Mouse (Mus musculus): Measurements from ENCODE around the gene Ndp. TPM values are rescaled to one million over a fixed set of nuclear protein-coding genes. Genes with fewer than 3 reads are reported as not detected.
A peak's percentile ranks its signal among the peaks of the same experiment; 100 is the strongest.

Ndp gene
- polyA plus RNA-seq, 2 experiments = 2.4 to 4.4 TPM

DNA sequence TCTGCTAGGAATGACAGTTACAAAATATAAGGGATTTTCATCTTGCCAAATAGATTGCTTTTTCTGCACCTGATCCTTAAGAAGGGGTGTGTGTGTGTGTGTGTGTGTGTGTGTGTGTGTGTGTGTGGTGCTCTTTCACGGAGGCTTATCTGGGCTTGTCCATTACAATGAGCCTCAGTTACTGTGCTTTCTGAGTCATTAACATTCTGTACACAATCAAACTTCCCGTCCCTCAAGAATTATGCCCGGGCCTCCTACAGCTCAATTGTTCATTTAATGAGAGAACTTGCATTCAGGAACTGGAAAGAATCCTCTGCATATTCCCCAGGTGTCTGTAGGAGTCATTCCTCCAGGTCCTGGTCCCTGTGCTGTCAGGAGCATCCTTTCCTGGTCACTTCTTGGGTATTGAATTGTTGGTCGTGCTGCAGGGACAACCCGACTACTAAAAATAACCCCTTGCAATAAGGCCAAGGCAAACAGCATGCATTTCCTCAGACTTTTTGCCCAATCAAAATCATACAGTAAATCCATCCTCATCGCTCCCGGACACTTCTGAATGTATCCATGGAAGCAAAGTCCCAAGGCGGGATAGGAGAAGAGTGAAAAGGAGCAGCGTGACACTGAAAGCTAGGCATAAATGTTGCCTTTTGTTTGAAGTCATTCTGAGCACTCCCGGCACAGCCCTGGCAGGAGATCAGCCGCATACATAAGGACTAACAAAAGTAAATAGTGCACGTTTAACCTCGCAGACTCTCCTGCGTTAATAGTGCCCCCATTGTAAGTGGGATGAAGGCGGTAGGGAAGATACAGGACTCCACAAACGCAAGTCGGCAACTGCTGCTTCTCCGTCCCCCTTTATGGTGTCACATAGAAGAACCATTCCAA lies 1.1 kb downstream of the Ndp start:
- WGBS = 24% methylated on average over 18 of the region's 18 CpGs
- Histone ChIP-seq H3K36me3 (ENCODE audit: control insufficient read depth, insufficient read depth, low read length) (no peaks in the 10 kb centered on the region), H3K9me3 (ENCODE audit: control insufficient read depth, low read length) (no peaks in the 10 kb centered on the region), H3K9ac (ENCODE audit: low read depth, low read length, severe bottlenecking) (peak overlapping the region; percentile 7; the same call in 1 of the 2 replicates), H3K27ac (replicated peaks; ENCODE audit: low read depth, low read length) (no peak overlapping the region), H3K4me1 (ENCODE audit: control insufficient read depth, insufficient read depth, low read length) (no peaks in the 10 kb centered on the region), H3K4me2 (replicated peaks; ENCODE audit: low read depth, low read length, severe bottlenecking) (peak overlapping the region; percentile 43), H3K27me3 (ENCODE audit: control insufficient read depth, insufficient read depth, low read length) (no peaks in the 10 kb centered on the region), H3K4me3 (replicated peaks; ENCODE audit: low read length) (peak overlapping the region; percentile 25)
- no peak for TF ChIP-seq POLR2A (IDR thresholded peaks at IDR 0.05; ENCODE audit: borderline replicate concordance, extremely low read depth, insufficient read depth, insufficient read length)
- ATAC-seq (ENCODE audit: low FRiP score, low read depth) (no peak), DNase-seq (ENCODE audit: low spot score) (no peak)

DNA sequence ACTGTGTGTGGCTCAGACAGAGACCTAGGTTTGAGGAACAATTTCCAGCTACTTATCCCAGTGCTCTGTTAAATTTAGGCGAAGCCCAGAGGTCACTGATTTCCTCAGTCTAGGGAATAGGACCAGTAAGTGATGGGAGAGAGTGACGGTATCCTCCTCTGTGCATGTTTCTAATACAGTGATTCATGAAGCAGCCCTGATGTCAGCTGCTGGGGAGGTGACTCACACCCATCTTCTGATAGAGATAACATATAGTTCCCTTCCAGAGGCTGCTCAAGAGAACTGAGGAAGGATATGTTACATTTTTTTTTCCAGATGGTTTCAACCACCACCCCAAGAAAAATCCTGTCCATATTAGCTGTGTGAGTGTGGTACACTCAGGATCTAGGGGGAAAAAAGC lies 2.9 kb downstream of the Ndp start:
- 81% methylated on average over 2 of the region's 2 CpGs for WGBS
- Histone ChIP-seq H3K27ac (replicated peaks; ENCODE audit: low read depth, low read length) (no peak overlapping the region), H3K27me3 (ENCODE audit: control insufficient read depth, insufficient read depth, low read length) (no peaks in the 10 kb centered on the region), H3K4me3 (replicated peaks; ENCODE audit: low read length) (no peak overlapping the region), H3K4me2 (replicated peaks; ENCODE audit: low read depth, low read length, severe bottlenecking) (no peak overlapping the region), H3K4me1 (ENCODE audit: control insufficient read depth, insufficient read depth, low read length) (no peaks in the 10 kb centered on the region), H3K9me3 (ENCODE audit: control insufficient read depth, low read length) (no peaks in the 10 kb centered on the region), H3K9ac (ENCODE audit: low read depth, low read length, severe bottlenecking) (no peak overlapping the region), H3K36me3 (ENCODE audit: control insufficient read depth, insufficient read depth, low read length) (no peaks in the 10 kb centered on the region)
- DNase-seq (ENCODE audit: low spot score) (no peak), ATAC-seq (ENCODE audit: low FRiP score, low read depth) (no peak)
- TF ChIP-seq POLR2A (IDR thresholded peaks at IDR 0.05; ENCODE audit: borderline replicate concordance, extremely low read depth, insufficient read depth, insufficient read length) = no peak

DNA sequence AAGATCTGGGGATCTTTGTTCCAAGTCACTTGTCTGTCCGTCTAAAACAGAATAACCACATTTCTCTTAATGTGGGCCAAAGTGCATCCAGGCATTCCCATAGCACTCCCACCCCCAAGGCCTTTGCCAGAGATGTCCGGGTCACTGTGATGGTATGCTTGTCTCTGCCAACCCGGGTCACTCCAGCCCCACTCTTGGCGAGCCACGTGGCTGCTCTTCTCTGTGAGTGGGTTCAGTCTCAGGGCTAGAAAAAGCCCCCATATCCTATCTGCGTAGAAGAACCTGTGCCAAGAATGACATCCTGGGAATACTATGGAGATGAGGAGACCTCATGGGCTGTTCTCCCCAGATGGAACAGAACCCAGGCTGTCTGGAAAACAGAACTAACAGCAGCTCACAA lies 4.0 kb downstream of the Ndp start:
- ATAC-seq (ENCODE audit: low FRiP score, low read depth) = no peak
- TF ChIP-seq POLR2A (IDR thresholded peaks at IDR 0.05; ENCODE audit: borderline replicate concordance, extremely low read depth, insufficient read depth, insufficient read length) = no peak
- WGBS = 65% methylated on average over 6 of the region's 6 CpGs
- no peak for DNase-seq (ENCODE audit: low spot score)
- Histone ChIP-seq H3K4me2 (replicated peaks; ENCODE audit: low read depth, low read length, severe bottlenecking) (no peak overlapping the region), H3K9ac (ENCODE audit: low read depth, low read length, severe bottlenecking) (no peak overlapping the region), H3K36me3 (ENCODE audit: control insufficient read depth, insufficient read depth, low read length) (no peaks in the 10 kb centered on the region), H3K4me1 (ENCODE audit: control insufficient read depth, insufficient read depth, low read length) (no peaks in the 10 kb centered on the region), H3K27ac (replicated peaks; ENCODE audit: low read depth, low read length) (no peak overlapping the region), H3K27me3 (ENCODE audit: control insufficient read depth, insufficient read depth, low read length) (no peaks in the 10 kb centered on the region), H3K9me3 (ENCODE audit: control insufficient read depth, low read length) (no peaks in the 10 kb centered on the region), H3K4me3 (replicated peaks; ENCODE audit: low read length) (no peak overlapping the region)

DNA sequence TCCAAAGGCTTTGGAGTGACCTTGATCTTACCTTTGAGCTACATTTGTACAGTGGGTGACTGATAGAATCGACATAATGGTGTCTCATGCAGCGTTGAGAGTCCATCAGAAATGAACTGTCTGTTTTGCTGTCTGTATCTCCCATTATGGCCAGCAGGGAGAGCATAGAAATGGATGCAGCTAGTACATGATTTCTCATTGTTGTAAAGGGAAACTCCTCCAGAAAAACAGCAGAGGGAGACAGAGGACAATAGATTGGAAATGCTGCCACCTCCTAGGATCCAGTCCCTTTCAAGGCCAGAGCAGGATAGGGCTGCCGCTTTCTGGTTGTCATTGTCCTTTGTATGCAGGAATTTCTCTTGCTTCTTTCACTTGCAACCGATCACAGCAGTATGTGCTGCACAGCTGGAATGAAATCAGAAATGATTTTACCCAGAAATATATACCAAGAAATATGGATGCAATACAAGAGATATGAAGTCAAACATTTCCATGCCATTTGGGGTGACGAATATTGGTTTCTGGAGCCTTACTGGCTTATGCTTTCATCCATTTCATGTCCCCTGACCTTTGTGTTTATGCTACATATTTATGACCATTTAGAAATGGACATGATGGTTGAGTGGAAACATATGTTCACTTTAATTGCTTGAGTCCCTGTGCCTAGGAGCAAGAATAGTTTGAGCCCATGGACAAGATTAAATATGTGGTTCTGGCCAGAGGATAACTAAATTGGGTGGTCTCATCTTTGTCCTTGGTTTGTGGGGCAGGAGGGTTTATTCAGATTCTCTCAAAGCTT lies 17.0 kb downstream of the Ndp start:
- WGBS = 37% methylated on average over 5 of the region's 5 CpGs
- DNase-seq (ENCODE audit: low spot score) = peak; percentile 78

DNA sequence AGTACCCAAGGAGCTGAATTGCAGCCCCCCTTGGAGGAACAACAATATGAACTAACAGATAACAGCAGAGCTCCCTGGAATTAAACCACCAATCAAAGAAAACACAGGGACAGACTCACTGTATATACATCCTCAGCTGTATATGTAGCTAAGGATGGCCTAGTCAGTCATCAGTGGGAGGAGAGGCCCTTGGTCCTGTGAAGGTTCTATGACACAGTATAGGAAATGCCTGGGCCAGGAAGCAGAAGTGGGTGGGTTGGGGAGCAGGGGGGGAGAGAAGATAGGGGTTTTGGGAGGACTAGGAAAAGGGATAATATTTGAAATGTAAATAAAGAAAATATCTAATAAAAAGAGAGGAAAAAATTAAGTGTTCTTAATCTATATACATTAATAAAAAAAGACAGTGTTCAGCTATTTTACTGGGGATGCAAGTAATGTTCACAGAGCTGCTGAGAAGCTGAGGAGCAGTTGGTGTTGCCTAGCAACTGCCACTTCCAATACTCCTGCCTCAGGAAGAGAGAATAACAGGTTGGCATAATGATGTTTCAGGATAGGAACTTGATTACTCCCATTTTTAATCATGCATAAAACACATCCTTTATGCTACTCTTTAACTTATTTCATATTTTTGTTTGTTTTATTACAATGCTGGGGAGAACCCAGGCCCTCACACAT lies 43.8 kb downstream of the Ndp start:
- H3K4me2 ChIP-seq (replicated peaks; ENCODE audit: low read depth, low read length, severe bottlenecking) = no peak overlapping the region
- no peak overlapping the region for H3K9ac ChIP-seq (ENCODE audit: low read depth, low read length, severe bottlenecking)
- no peak for ATAC-seq (ENCODE audit: low FRiP score, low read depth)
- H3K4me1 ChIP-seq (ENCODE audit: control insufficient read depth, insufficient read depth, low read length) = no peaks in the 10 kb centered on the region
- no peak overlapping the region for H3K4me3 ChIP-seq (replicated peaks; ENCODE audit: low read length)
- TF ChIP-seq POLR2A (IDR thresholded peaks at IDR 0.05; ENCODE audit: borderline replicate concordance, extremely low read depth, insufficient read depth, insufficient read length) = no peak
- H3K27me3 ChIP-seq (ENCODE audit: control insufficient read depth, insufficient read depth, low read length) = no peaks in the 10 kb centered on the region
- no peaks in the 10 kb centered on the region for H3K36me3 ChIP-seq (ENCODE audit: control insufficient read depth, insufficient read depth, low read length)
- no peak for DNase-seq (ENCODE audit: low spot score)
- no peaks in the 10 kb centered on the region for H3K9me3 ChIP-seq (ENCODE audit: control insufficient read depth, low read length)
- H3K27ac ChIP-seq (replicated peaks; ENCODE audit: low read depth, low read length) = no peak overlapping the region

More for the DNA sequence above, 17.0 kb downstream of the Ndp start:
- Histone ChIP-seq H3K27me3 (ENCODE audit: control insufficient read depth, insufficient read depth, low read length) (no peaks in the 10 kb centered on the region), H3K27ac (replicated peaks; ENCODE audit: low read depth, low read length) (no peak overlapping the region), H3K4me2 (replicated peaks; ENCODE audit: low read depth, low read length, severe bottlenecking) (no peak overlapping the region), H3K4me1 (ENCODE audit: control insufficient read depth, insufficient read depth, low read length) (no peaks in the 10 kb centered on the region), H3K9me3 (ENCODE audit: control insufficient read depth, low read length) (no peaks in the 10 kb centered on the region), H3K36me3 (ENCODE audit: control insufficient read depth, insufficient read depth, low read length) (no peaks in the 10 kb centered on the region), H3K4me3 (replicated peaks; ENCODE audit: low read length) (no peak overlapping the region), H3K9ac (ENCODE audit: low read depth, low read length, severe bottlenecking) (no peak overlapping the region)
- TF ChIP-seq POLR2A (IDR thresholded peaks at IDR 0.05; ENCODE audit: borderline replicate concordance, extremely low read depth, insufficient read depth, insufficient read length) = no peak
- ATAC-seq (ENCODE audit: low FRiP score, low read depth) = peak; percentile 62

Measured in limb, embryonic 14.5 days (tissue).